Mouse (Mus musculus): ENCODE data around the gene Plpp7.

The Plpp7 gene

GRCm38 (mm10) chr2:32137667-32138266 is 42.4 kb downstream of the Plpp7 start:
- DNase-seq (ENCODE audit: low spot score in 2 of 2), result peak; percentile 97 to 99

- DNase-seq (ENCODE audit: low spot score in 2 of 2), result no peak
Measured at GRCm38 (mm10) chr2:32139377-32139776, 44.0 kb downstream of the Plpp7 start.

GRCm38 (mm10) chr2:32140498-32140934 is 45.2 kb downstream of the Plpp7 start:
- DNase-seq (ENCODE audit: low spot score in 2 of 2), result no peak

GRCm38 (mm10) chr2:32141602-32142001 is 46.3 kb downstream of the Plpp7 start:
- DNase-seq (ENCODE audit: low spot score in 2 of 2), result no peak

DNA sequence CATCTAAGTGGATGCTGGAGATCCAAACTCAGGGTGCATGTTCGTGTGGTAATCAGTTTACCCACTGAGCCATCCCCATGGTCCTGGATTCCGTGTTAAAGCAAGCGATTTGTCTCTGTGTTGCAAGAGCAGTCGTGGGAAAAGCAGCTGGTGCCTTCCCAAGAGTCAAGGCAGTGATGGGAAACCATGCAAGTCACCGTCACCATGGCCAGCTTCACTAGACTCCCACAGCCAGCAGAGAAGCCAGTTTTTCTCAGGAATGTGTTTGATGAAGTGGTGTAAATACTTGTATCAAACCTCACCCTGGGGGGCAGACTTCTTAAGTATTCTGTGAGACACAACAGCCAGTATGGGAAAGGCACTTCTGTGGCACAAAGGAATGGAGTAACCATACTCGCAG is 47.0 kb downstream of the Plpp7 start:
- DNase-seq (ENCODE audit: low spot score in 2 of 2), result no peak

DNA sequence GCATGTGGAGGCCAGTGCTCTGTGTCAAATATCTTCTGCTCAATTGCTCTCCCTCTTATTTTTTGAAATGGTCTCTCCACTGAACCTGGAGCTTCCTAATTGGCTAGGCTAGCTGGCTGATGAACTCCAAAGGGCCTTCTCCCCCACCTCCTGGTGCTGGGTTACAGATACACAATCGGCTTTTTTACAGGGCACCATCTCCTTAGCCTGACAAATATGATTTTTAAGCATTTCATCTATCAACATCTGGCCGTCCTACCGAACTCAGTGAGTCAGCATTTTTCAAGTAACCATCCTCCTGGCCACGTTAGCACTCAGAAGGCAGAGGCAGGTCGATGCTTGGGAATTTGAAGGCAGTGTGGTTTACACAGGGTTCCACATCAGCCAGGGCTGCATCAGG is 49.3 kb downstream of the Plpp7 start:
- no peak for DNase-seq (ENCODE audit: low spot score in 2 of 2)

DNA sequence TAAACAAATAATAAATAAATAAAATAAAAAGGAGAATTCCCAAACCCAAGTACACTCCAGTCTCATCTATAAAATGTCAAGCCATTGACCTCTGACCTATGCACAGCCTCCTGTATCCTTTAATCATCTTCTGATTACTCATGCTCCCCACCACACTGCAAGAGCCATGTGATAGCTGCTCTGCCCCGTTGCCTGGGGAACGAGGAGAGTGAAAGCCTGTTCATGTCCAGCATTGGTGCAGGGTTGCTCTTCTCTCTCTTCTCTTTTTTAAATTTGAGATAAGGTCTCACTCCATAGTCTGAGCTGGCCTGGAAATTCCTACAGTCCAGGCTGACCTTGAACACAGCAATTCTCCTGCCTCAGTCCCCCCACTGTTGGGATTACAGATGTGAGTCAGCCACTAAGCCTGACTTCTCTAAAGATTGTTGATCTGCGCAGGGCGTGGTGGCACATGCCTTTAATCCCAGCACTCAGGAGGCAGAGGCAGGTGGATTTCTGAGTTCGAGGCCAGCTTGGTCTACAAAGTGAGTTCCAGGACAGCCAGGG is 51.4 kb downstream of the Plpp7 start:
- DNase-seq (ENCODE audit: low spot score in 2 of 2), result no peak

DNA sequence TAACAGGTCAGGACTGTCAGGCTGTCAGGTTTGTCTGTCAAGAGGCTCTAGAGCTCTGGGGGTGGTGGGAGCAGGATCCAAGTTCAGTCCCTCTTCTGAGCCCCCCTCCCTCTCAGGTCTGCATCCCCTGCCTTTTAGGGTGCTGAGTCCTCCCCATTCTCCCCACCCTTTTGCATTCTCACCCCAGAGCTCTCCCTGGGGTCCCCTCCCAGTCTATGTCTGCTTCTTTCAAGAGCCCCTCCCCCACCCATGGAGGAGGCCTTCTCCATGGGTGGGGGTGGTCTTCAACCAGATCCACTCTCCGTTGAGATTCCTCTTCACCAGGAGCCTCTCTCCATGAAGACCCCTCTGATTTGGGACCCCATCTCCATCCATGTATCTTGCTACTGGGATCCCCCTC is 54.8 kb downstream of the Plpp7 start:
- DNase-seq (ENCODE audit: low spot score in 2 of 2), result no peak

DNA sequence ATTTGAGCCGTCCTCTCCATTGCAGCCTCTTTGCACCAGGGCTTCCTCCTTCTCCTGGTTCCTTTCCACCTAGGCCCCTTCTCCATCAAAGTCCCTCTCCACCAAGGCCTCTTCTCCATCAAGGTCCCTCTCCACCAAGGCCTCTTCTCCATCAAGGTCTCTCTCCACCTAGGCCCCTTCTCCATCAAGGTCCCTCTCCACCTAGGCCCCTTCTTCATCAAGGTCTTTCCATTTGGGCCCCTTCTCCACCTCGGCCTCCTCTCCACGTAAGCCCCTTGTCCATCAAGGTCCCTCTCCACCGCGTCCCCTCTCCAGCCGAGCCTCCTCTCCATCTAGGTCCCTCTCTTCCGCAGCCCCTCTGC is 55.2 kb downstream of the Plpp7 start:
- no peak for DNase-seq (ENCODE audit: low spot score in 2 of 2)

DNA sequence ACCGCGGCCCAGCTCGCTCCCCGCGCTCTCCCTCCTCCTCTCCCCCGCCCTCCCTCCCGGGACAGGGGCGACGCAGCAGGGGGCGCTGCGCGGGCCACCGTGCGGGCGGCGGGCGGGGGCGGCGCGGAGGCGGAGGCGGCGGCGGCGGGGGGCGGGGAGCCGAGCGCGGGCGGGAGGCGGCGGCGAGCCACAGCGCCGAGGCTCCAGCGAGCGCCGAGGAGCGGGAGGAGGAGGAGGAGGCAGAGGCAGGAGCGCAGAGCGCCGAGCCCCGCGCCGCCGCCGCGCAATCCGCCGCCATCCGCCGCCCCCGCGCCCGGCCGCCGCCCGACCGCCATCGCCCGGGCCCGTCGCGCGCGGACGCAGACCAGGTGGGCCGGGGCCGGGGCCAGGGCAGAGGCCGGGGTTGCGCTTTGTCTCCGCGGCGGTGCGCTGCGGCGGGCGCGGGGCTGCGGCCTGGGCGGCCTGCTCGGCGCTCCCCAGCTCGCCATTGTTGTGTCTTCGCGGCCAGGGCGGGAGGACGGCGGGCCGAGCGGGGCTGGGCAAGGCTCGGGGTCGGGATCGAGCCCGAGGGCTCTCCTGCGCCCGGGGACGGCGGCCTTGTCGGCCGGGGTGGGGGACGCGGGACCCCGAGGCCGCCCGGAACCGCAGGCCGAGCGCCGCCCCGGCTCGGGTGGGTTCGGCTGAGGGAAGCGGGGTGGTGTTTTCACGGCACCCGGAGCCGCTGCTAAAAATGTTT is 55.8 kb downstream of the Plpp7 start, which contains the start of gene Prrc2b:
Prrc2b (plus strand) TSS at position 159 of the 736 bp plus-strand sequence.
- DNase-seq (ENCODE audit: low spot score in 2 of 2), result peak; percentile 73 to 88

DNA sequence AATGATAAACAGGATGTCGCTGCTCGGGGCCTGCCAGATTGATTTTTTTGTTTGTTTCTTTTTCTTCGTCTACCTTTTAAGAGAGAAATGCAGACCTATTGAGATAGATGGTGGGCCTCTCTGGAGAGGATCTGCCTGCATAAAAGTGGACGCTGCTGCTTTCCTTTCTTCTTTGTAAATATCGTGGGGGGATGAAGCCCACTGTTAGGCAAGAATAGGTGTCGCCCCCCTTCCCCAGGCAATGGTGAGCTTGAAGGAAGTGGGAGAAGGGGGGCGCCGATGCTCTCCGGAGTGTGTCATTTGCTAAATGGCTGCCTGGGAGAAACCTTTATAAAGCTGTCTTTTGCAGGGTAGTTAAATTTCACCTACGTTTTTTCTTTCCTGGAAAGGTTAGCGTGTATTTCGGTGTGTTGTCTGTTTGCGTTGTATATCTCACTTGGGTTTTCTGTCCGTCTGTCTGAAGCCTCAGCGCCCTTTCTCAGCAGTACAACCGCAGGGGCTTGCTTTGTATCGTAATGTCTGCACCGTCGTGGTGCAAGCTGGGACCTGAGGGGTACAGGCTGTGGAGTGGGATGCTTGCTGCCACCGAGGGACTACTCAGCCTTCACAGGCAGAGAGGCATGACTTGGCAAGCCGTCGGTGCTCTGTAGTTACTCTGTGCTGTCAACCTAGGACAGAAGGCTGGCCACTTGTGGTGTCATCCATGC is 56.5 kb downstream of the Plpp7 start:
- DNase-seq (ENCODE audit: low spot score in 2 of 2), result peak in 1 of 2 experiments; percentile 59

DNA sequence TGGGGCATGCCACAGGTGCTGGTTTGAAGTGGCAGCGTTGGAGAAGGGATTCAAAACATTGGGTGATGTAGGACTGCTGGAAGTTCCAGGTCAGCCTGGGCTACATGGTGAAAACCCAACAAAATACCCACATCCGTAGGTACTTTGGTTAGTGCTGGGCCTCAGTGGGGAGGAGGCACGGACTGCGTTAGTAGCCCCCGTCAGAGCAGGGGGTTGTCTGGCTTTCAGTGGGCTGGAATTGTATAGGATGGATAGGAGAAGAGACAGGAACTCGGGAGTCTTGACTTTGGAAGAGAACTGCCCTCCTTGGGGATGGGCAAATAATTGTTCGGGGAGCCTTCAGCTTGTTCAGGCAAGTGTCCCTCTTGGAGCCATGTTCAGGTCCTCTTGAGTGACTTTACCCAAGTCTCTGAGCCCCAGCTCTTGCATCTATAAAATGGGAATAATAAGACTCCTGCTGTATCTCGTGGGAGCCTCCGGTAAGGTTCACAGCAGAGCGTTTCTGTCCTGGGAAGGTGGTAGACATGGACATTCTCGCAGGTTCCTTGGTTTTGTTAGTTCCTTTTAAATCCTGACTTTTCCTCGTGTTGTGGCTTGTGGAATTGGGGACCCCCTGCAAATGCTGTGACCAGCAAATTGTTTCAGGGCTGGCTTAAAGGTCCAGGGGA is 57.2 kb downstream of the Plpp7 start:
- DNase-seq (ENCODE audit: low spot score in 2 of 2), result no peak

GRCm38 (mm10) chr2:32153041-32153790 is 57.9 kb downstream of the Plpp7 start:
- no peak for DNase-seq (ENCODE audit: low spot score in 2 of 2)

DNA sequence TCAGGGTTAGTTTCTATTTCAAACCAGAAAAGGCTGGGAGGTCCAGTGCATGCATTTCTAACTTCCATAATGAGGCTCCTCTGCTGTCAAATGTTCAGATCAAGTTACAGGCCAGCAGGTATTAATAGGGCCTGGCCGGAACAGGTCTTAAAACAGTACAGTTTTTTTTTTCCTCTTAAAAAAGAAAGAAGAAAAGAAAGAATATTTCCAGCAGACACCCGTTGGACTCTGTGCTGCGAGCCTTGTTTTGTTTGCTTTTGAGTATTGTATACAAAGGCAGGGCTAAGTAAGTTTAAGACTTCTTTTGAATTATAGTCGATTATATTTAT is 58.4 kb downstream of the Plpp7 start:
- DNase-seq (ENCODE audit: low spot score in 2 of 2), result no peak

DNA sequence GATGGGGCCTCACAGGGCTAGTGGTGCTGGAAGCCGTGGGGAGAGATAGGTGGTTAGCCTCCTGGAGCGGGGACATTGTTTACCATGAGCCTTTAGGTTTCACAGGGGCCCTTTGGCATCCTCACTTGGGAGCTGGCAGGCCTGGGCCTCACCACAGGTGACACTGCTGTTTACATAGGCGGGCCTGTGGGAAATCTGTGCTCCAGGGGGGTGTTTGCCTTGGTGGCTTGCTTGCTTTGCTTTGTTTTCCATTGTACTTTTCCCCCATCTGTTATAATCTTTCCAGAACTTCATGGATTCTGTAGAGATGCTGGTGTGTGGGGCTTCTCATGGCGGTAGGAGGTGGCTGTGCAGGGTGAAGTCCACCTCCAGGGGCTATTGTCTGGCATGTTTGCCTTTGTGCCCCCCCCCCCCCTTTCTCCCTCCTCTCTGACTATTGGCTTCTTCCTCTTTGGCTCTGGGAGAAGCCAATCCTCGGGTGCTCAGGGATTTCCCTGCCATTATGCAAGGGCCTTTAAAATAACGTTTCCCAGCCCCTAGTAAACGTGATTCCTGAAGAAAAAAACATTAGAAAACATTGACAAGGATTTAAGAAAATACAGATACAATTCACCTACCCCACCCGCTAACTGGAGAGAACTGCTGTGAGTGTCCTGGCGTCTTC is 59.1 kb downstream of the Plpp7 start:
- no peak for DNase-seq (ENCODE audit: low spot score in 2 of 2)

DNA sequence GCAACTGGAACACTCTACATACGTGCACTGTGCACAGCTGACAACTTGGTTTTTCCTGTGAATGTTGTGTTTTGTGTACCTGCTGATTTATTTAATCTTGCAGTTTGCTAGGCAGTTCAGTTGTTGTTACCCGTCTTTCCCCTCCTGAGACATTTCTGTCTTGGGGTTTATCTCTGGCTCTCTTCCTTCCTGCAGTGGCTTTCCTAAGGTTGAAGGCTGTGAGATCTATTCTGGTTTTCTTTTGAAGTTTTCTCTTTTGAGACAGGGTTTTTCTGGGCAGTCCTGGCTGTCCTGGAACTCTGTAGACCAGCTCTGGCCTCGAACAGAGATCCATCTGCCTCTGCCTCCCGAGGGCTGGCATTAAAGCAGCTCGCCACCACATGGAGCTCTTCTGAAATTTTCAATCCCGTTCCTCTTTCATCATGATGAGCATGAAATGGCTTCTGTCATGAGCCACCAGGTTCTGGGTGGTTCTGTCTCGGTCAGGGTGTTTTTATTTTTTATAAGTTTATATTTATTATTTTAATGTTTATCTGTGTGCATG is 59.7 kb downstream of the Plpp7 start:
- DNase-seq (ENCODE audit: low spot score in 2 of 2), result no peak

DNA sequence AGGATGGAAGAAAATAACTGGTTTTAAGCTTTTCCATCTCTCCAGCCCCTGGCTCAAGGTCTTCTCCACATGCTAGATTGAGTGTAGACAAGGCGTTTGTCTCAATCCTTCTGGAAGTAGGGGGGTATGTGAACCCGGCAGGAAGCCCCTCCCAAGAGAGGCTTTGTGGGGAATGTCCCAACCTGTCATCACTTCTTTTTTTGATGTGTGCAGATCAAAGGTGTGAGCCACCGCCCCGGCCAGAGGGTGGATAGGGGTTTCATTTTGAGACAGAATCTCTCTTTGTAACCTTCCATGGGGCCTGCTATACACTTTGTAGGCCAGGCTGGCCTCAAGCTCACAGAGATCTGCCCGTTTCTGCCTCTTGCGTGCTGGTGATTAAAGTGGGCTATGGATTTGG is 60.3 kb downstream of the Plpp7 start:
- no peak for DNase-seq (ENCODE audit: low spot score in 2 of 2)

GRCm38 (mm10) chr2:32156645-32157044 is 61.3 kb downstream of the Plpp7 start:
- no peak for DNase-seq (ENCODE audit: low spot score in 2 of 2)

GRCm38 (mm10) chr2:32157328-32157727 is 62.0 kb downstream of the Plpp7 start:
- no peak for DNase-seq (ENCODE audit: low spot score in 2 of 2)

- DNase-seq (ENCODE audit: low spot score in 2 of 2), result no peak
Measured at GRCm38 (mm10) chr2:32158616-32159239, 63.4 kb downstream of the Plpp7 start.
